Mouse (Mus musculus) kidney, embryonic 14.5 days (tissue): ENCODE results near the gene Krt35. TPM values are rescaled to one million over a fixed set of nuclear protein-coding genes. Genes with fewer than 3 reads are reported as not detected.

ENCODE experiments used
- ATAC-seq: fragments of 200-750 bp; cut with Nextera tagmentation; 2 replicates; pipeline ENCODE4 v1.8.0; 2017; ENCODE audit warnings: moderate number of reproducible peaks, mild to moderate bottlenecking, moderate TSS enrichment, moderate library complexity; ENCODE audit not compliant: low FRiP score, low TSS enrichment
- H3K27ac ChIP-seq: fragments of 300-500 bp; sonication (generic); 2 replicates; pipeline ENCODE4 v1.5.1; 2014; ENCODE audit warnings: low read depth, mild to moderate bottlenecking, low read length, moderate library complexity, mixed read lengths
- H3K27me3 ChIP-seq: fragments of 300-500 bp; sonication (generic); 2 replicates; pipeline ENCODE4 v1.6.1; 2014; ENCODE audit warnings: mild to moderate bottlenecking, low read length; ENCODE audit not compliant: control insufficient read depth, insufficient read depth
- H3K36me3 ChIP-seq: fragments of 300-500 bp; sonication (generic); 2 replicates; pipeline ENCODE4 v1.6.1; 2014; ENCODE audit warnings: low read length, mixed read lengths; ENCODE audit not compliant: control insufficient read depth, insufficient read depth
- H3K4me1 ChIP-seq: fragments of 300-500 bp; sonication (generic); 2 replicates; pipeline ENCODE4 v1.6.1; 2014; ENCODE audit warnings: low read length, mixed read lengths; ENCODE audit not compliant: control insufficient read depth, insufficient read depth
- H3K4me2 ChIP-seq: fragments of 300-500 bp; sonication (generic); replicated peaks from 2 replicates; pipeline ENCODE4 v1.6.1; 2014; ENCODE audit warnings: low read depth, mild to moderate bottlenecking, low read length
- H3K4me3 ChIP-seq: fragments of 300-500 bp; sonication (generic); 2 replicates; pipeline ENCODE4 v1.5.1; 2014; ENCODE audit warnings: mild to moderate bottlenecking, low read length
- H3K9ac ChIP-seq: fragments of 300-500 bp; sonication (generic); 2 replicates; pipeline ENCODE4 v1.6.1; 2014; ENCODE audit warnings: low read depth, mild to moderate bottlenecking, low read length, moderate library complexity
- H3K9me3 ChIP-seq: fragments of 300-500 bp; sonication (generic); 2 replicates; pipeline ENCODE4 v1.6.1; 2016; ENCODE audit warnings: low read length; ENCODE audit not compliant: control insufficient read depth
- WGBS: fragments of 180-500 bp; shearing (Covaris S2); extraction: QIAGEN DNeasy Blood & Tissue Kit; methylation state at CpG from one replicate; pipeline ENCODE4 v1.1.7; 2014; 5-methylcytosine and 5-hydroxymethylcytosine counted together
- polyA plus RNA-seq: library from polyadenylated mRNA; unstranded; fragments of >200 nt; fragmentation: Nextera tagmentation; extraction: Ambion mirVana; gene quantifications from 2 replicates; pipeline ENCODE4 v1.2.1, GENCODE M21; 2014

Krt35 gene
- polyA plus RNA-seq, 1 experiment from 2014 or later, result not detected

DNA sequence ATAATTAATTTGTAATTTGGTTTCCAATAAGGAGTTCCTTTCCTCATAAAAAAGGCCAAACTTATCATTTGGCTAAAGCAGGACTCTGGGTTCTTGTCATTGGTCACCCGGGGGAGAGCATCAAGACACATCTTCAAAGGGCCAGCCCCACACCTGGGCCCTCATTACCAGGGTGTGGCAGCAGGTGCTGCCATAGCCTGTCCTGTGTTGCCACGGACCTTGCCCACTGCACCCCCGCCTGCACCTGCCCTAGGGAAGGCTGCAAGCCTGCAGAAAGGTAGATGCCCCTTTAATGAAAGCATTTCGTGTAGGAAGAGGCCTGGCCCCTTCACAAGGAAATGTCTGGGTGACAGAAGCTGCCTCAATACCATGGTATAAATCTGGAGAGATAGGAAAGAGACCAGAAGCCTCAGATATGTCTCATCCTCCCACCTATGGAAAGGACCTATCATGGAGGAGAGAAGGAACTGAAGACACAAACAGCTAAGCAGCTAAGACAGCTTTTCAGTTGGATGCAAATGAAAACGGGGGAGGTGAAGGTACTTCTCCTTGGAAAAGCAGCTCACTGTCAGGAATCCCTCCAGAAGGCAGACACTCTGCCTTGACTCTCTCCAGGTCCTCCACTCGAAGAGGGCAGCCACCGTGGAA is 7.5 kb downstream of the Krt35 start:
- 64% methylated on average over 7 of the region's 7 CpGs for WGBS
- H3K4me3 ChIP-seq, result no peak overlapping the region
- no peaks in the 10 kb centered on the region for H3K36me3 ChIP-seq
- ATAC-seq, result no peak
- H3K27ac ChIP-seq, result no peak overlapping the region
- H3K9me3 ChIP-seq, result no peaks in the 10 kb centered on the region
- no peak overlapping the region for H3K4me2 ChIP-seq
- no peaks in the 10 kb centered on the region for H3K4me1 ChIP-seq
- no peak overlapping the region for H3K9ac ChIP-seq
- H3K27me3 ChIP-seq, result no peaks in the 10 kb centered on the region

DNA sequence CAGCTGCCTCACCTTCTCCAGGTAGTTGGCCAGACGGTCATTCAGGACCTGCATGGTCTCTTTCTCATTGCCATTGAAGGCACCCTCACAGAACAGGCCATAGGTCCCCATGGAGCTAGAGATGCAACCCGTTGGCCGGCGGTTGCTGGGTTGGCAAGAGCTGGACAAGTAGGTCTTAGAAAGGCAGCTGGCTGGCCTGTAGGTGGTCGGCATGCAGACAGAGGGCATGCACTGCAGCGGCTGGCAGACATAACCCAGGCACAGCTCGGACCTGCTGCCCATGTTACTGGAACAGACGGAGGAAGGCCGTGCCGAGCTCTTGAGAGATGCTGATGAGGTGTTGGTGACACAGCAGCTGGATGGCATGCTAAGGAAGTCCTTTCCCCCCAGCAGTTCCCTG is 8.2 kb downstream of the Krt35 start, which contains the start of gene Krt32:
Gene Krt32 (minus strand): TSS at position 366 of the 400 bp plus-strand sequence.
- Histone ChIP-seq H3K4me2 (no peak within 1 kb of the TSS), H3K9me3 (no peaks in the 10 kb centered on the region), H3K36me3 (no peaks in the 10 kb centered on the region), H3K27me3 (no peaks in the 10 kb centered on the region), H3K4me3 (no peak within 1 kb of the TSS), H3K27ac (no peak within 1 kb of the TSS), H3K9ac (no peak within 1 kb of the TSS), H3K4me1 (no peaks in the 10 kb centered on the region)
- 93% methylated on average over 10 of the region's 10 CpGs for WGBS
- no peak for ATAC-seq

DNA sequence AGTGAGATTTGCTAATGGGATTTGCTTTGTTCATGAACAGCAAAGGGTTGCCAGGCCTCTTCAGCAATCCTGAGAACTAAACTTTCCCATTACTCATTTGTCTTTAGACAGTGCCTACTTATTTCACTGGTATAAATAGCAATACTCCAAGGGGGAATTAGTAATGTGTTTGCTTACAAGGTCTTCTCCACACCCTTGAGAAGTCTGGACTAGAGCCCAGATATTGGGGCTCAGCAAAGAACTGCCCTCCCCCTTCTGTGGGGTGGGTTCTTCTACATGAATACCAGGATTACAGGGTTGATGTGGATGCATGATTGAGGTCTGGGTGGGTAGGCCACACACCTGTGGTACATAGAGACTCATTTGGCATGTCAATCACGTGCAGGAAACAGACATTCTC is 22.2 kb downstream of the Krt35 start:
- Histone ChIP-seq H3K9me3 (no peaks in the 10 kb centered on the region), H3K4me2 (no peak overlapping the region), H3K27me3 (no peaks in the 10 kb centered on the region), H3K4me1 (no peaks in the 10 kb centered on the region), H3K4me3 (no peak overlapping the region), H3K27ac (no peak overlapping the region), H3K36me3 (no peaks in the 10 kb centered on the region), H3K9ac (no peak overlapping the region)
- 84% methylated on average over 1 of the region's 1 CpGs for WGBS
- ATAC-seq, result no peak

DNA sequence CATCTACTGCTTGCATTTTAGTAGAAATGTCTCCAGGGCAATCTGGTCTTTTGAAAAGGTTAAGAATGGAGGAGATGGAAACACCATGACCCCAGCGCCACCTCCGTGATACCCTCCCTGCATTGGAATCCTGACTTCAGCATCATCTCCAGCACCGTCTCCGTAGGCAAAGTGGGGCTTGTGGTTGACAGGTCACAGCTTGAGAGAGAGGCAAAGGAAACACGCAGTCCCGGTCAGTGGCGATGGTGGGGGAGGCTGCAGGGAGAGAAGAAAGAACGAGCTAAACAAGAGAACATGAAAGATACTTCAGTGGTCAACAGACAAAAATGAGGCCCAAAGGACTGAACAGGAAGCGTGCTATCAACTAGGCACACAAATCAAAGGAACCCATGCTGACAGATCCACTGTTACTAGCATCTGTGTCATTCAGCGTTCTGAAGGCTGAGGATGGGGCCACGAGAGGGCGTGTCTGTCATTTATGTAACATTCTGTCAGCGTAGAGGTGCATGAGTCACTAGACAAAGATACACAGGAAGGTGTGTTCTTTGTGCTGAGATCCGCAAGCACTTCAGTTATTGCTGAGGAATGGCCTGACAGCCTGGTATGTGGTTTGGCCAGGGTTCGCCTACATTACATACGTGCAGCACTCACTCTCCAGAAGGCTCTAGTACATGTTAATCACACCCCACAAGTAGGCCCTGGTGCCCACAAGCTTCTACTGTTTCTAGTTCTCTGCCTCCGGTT is 28.6 kb downstream of the Krt35 start:
- no peak for ATAC-seq
- no peak overlapping the region for H3K27ac ChIP-seq
- H3K9ac ChIP-seq, result no peak overlapping the region
- H3K36me3 ChIP-seq, result no peaks in the 10 kb centered on the region
- 0 out of 2 replicates have a peak, but pooled peaks cover 2% of the 10 kb centered on the region for H3K4me1 ChIP-seq
- no peaks in the 10 kb centered on the region for H3K9me3 ChIP-seq
- H3K4me3 ChIP-seq, result no peak overlapping the region
- H3K27me3 ChIP-seq, result no peaks in the 10 kb centered on the region
- no peak overlapping the region for H3K4me2 ChIP-seq
- 68% methylated on average over 17 of the region's 17 CpGs for WGBS

DNA sequence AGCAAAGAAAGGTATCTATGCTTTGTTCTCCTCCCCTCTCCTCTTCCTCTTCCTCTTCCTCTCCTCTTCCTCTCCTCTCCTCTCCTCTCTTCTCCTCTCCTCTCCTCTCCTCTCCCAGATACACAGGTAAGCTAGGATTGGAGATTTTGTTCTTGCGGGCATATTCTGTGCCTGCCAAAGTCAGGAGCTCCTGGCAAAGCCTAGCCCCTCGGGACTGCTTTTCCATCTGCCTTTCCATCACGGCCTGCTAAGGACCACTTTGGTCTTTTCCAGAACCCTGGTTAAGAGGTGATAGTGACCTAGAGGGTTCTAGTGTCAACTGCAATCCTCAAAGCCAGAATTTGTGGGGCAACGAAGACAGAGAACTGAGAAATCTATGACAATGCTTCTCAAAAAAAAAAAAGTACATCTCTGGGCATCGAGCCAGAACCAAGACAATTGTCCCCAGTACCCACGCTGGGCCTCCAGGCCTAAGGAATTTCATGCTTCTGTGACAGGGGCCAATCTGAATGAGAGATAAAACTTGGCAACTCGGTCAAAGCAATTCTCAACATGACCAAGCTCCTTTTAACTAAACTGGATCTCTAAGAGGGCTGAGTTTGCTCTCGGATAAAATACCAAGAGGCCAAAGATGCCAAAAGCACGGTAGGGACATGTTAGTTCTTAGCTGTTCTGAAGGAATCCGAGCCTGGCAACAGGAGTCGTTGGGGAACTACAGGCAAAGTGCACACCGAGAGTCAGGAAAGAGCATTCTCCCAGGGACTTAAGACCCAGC is 29.6 kb downstream of the Krt35 start:
- no peak overlapping the region for H3K9ac ChIP-seq
- no peak overlapping the region for H3K4me3 ChIP-seq
- no peak for ATAC-seq
- no peaks in the 10 kb centered on the region for H3K27me3 ChIP-seq
- H3K4me2 ChIP-seq, result no peak overlapping the region
- H3K36me3 ChIP-seq, result no peaks in the 10 kb centered on the region
- H3K4me1 ChIP-seq, result 0 out of 2 replicates have a peak, but pooled peaks cover 2% of the 10 kb centered on the region
- 75% methylated on average over 12 of the region's 12 CpGs for WGBS
- H3K9me3 ChIP-seq, result no peaks in the 10 kb centered on the region
- no peak overlapping the region for H3K27ac ChIP-seq

DNA sequence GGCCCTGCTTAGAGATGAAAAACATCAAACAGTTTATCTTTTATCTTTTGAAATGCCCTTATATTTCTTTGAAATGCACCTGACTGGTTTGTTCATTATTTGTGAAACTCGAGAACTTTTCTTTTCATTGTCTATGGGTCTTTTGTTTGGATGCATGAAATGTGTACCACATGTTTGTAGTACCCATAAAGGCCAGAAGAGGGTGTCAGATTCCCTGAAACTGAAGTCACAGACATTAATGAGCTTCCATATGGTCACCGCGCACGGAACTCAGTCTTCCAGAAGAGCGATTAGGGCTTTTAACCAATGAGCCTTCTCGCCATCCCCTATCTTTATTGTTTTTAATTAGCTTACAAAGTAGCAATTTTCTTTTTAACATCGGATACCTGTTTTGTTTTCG is 37.2 kb downstream of the Krt35 start:
- no peaks in the 10 kb centered on the region for H3K36me3 ChIP-seq

DNA sequence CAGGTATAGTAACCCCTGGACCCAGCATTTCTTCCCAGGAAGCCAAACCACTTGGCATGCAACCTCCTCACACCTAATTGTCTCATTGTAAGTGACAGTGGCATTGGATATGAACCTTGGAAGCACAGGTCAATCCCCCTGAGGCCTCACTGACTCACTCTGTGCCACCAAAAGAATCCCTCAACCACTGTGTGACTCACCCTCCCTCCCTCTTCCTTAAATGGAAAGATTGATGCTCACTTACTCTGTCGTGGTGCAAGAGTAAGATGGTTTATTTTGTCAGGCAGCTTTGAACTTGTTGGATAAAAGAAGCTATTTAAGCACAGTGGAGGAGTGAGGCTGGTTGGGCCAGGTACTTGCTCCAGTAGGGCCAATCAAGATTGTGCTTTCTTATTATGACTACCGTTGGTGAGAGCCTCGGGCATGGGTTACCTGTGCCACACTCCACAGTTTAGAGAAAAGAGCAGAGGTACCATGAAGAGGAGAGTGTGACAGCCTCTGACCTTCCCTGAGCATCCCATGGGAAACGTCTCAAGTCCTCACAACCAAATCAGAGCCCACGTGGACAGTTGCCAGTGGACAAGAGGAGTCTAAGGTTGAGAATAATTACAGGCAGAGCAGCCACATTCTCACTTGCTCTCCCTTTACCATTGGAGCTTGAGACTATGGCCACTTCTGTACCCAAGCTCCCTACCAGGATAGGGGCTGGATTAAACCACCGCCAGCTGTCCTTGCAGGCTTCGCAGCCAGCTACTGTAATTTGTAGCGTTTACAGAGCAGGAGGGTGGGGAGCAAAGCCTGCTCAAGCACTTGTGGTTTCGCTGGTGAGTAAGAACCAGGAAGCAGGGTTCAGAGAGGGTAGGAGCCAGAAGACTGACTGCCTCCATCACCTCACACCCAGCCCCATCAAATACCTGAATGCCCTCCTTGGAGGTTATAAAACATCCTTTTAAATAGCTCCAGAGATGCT is 40.1 kb downstream of the Krt35 start:
- H3K4me2 ChIP-seq, result no peak overlapping the region
- H3K27ac ChIP-seq, result no peak overlapping the region
- H3K9me3 ChIP-seq, result no peaks in the 10 kb centered on the region
- no peak for ATAC-seq
- H3K27me3 ChIP-seq, result no peaks in the 10 kb centered on the region
- no peak overlapping the region for H3K4me3 ChIP-seq
- no peak overlapping the region for H3K9ac ChIP-seq
- 71% methylated on average over 9 of the region's 9 CpGs for WGBS
- H3K36me3 ChIP-seq, result no peaks in the 10 kb centered on the region
- no peaks in the 10 kb centered on the region for H3K4me1 ChIP-seq

More for the DNA sequence above, 37.2 kb downstream of the Krt35 start:
- H3K4me2 ChIP-seq, result no peak overlapping the region
- no peak overlapping the region for H3K9ac ChIP-seq
- no peak overlapping the region for H3K4me3 ChIP-seq
- ATAC-seq, result no peak
- WGBS, result 55% methylated on average over 8 of the region's 8 CpGs
- H3K27ac ChIP-seq, result no peak overlapping the region
- no peaks in the 10 kb centered on the region for H3K27me3 ChIP-seq
- no peaks in the 10 kb centered on the region for H3K9me3 ChIP-seq
- no peaks in the 10 kb centered on the region for H3K4me1 ChIP-seq

DNA sequence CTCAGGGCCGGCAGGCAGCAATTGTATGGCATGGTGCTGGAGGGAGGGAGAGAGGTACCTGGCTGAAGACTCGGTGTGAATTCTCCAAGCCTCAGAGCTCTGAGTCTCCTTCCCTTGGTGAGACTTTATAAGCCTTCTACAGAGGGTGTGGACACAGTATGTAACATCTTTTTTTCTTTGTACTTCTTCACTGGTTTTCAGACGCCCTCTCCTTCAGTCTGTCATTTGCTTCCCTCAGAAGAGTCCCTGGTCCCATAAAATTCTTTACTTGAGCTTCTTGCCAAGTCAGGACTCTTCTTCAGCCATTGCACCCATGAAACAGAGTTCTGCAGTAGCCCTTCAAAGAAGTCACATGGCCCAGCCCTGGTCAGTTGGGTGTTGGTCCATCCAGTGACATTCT is 45.6 kb downstream of the Krt35 start, which contains the start of gene Krt31:
Gene Krt31 (minus strand): TSS at position 101 of the 400 bp plus-strand sequence.
- no peak within 1 kb of the TSS for H3K27ac ChIP-seq

More for the DNA sequence above, 45.6 kb downstream of the Krt35 start, which contains the start of gene Krt31:
- Histone ChIP-seq H3K4me2 (no peak within 1 kb of the TSS), H3K4me3 (no peak within 1 kb of the TSS), H3K9me3 (no peaks in the 10 kb centered on the region), H3K27me3 (no peaks in the 10 kb centered on the region), H3K36me3 (no peaks in the 10 kb centered on the region), H3K9ac (no peak within 1 kb of the TSS), H3K4me1 (no peaks in the 10 kb centered on the region)
- ATAC-seq, result no peak
- WGBS, result 81% methylated on average over 3 of the region's 3 CpGs
